Mouse (Mus musculus) liver, embryonic 12.5 days (tissue): ENCODE measurements around the gene Rapgef2. TPM values are rescaled to one million over a fixed set of nuclear protein-coding genes. Genes with fewer than 3 reads are reported as not detected.

ENCODE experiments used
- ATAC-seq: fragments of 200-750 bp; cut with Nextera tagmentation; 2 replicates; pipeline ENCODE4 v1.8.0; 2017; ENCODE audit warnings: moderate number of reproducible peaks, mild to moderate bottlenecking, moderate library complexity
- H3K27ac ChIP-seq: fragments of 300-500 bp; sonication (generic); 2 replicates; pipeline ENCODE4 v1.5.1; 2016; ENCODE audit warnings: mild to moderate bottlenecking
- H3K27me3 ChIP-seq: fragments of 300-500 bp; sonication (generic); replicated peaks from 2 replicates; pipeline ENCODE4 v1.6.1; 2016; ENCODE audit warnings: mild to moderate bottlenecking, moderate library complexity
- H3K36me3 ChIP-seq: fragments of 300-500 bp; sonication (generic); 2 replicates; pipeline ENCODE4 v1.6.1; 2016; ENCODE audit warnings: mild to moderate bottlenecking, moderate library complexity
- H3K4me1 ChIP-seq: fragments of 300-500 bp; sonication (generic); 2 replicates; pipeline ENCODE4 v1.6.1; 2016
- H3K4me2 ChIP-seq: fragments of 300-500 bp; sonication (generic); 2 replicates; pipeline ENCODE4 v1.6.1; 2016; ENCODE audit warnings: mild to moderate bottlenecking, moderate library complexity
- H3K4me3 ChIP-seq: fragments of 300-500 bp; sonication (generic); 2 replicates; pipeline ENCODE4 v1.5.1; 2016; ENCODE audit warnings: mild to moderate bottlenecking, moderate library complexity
- H3K9ac ChIP-seq: fragments of 300-500 bp; sonication (generic); 2 replicates; pipeline ENCODE4 v1.6.1; 2016; ENCODE audit warnings: mild to moderate bottlenecking, moderate library complexity
- H3K9me3 ChIP-seq: fragments of 300-500 bp; sonication (generic); replicated peaks from 2 replicates; pipeline ENCODE4 v1.6.1; 2016; ENCODE audit warnings: mild to moderate bottlenecking, moderate library complexity
- WGBS: fragments of 180-500 bp; shearing (Covaris S2); methylation state at CpG from one replicate; pipeline ENCODE4 v1.1.7; 2016; ENCODE audit not compliant: insufficient replicate concordance; 5-methylcytosine and 5-hydroxymethylcytosine counted together
- polyA plus RNA-seq: library from polyadenylated mRNA; unstranded; fragments of >200 nt; fragmentation: Nextera tagmentation; extraction: Ambion mirVana; gene quantifications from 2 replicates; pipeline ENCODE4 v1.2.1, GENCODE M21; 2016

Gene Rapgef2
- polyA plus RNA-seq, 1 experiment from 2014 or later: 2.1 TPM

- 78% methylated on average over 9 of the region's 9 CpGs for WGBS
- H3K4me2 ChIP-seq: no peak overlapping the region
- no peaks in the 10 kb centered on the region for H3K9me3 ChIP-seq
- no peak overlapping the region for H3K27ac ChIP-seq
- no peak for ATAC-seq
- no peaks in the 10 kb centered on the region for H3K36me3 ChIP-seq
- H3K4me1 ChIP-seq: peaks cover 26% of the 10 kb centered on the region
- H3K4me3 ChIP-seq: no peak overlapping the region
- H3K9ac ChIP-seq: no peak overlapping the region
- H3K27me3 ChIP-seq: peaks cover 11% of the 10 kb centered on the region
Measured at GRCm38 (mm10) chr3:79244347-79244746, 42.0 kb downstream of the Rapgef2 start.

- H3K4me1 ChIP-seq: peaks cover 34% of the 10 kb centered on the region
- H3K9me3 ChIP-seq: no peaks in the 10 kb centered on the region
- no peaks in the 10 kb centered on the region for H3K36me3 ChIP-seq
- H3K27ac ChIP-seq: no peak overlapping the region
- WGBS: 63% methylated on average over 12 of the region's 12 CpGs
- peaks cover 11% of the 10 kb centered on the region for H3K27me3 ChIP-seq
- no peak for ATAC-seq
- H3K4me2 ChIP-seq: no peak overlapping the region
- H3K4me3 ChIP-seq: no peak overlapping the region
- H3K9ac ChIP-seq: no peak overlapping the region
Measured at GRCm38 (mm10) chr3:79242922-79243705, 43.2 kb downstream of the Rapgef2 start.

DNA sequence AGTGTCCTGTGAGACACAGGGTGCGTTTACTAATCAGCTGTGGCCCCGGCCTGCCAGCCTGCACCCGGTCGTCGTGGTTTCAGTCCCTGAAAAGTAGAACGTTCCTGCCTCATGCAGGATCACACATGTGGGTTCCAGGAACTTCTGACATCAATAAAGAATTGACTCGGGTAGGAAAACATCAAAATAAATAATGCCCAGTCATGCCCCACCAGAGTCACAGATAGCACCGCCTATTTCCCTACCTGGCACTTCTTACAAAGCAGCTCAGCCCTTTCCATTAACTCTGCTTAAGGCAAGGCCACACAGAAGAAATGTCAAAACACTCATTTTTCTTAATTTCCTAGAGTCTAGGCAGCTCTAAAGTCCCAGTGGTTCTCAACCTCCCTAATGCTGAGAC, 44.0 kb downstream of the Rapgef2 start:
- Histone ChIP-seq H3K4me1 (peaks cover 34% of the 10 kb centered on the region), H3K27ac (no peak overlapping the region), H3K9ac (no peak overlapping the region), H3K27me3 (peaks cover 6% of the 10 kb centered on the region), H3K36me3 (no peaks in the 10 kb centered on the region), H3K9me3 (no peaks in the 10 kb centered on the region), H3K4me3 (no peak overlapping the region), H3K4me2 (no peak overlapping the region)
- no peak for ATAC-seq
- 34% methylated on average over 8 of the region's 8 CpGs for WGBS

GRCm38 (mm10) chr3:79239066-79239462, 47.3 kb downstream of the Rapgef2 start:
- H3K36me3 ChIP-seq: no peaks in the 10 kb centered on the region
- WGBS: 55% methylated on average over 6 of the region's 6 CpGs
- peak overlapping the region; percentile 22; the same call in 1 of the 2 replicates for H3K4me2 ChIP-seq
- H3K9me3 ChIP-seq: no peaks in the 10 kb centered on the region
- H3K9ac ChIP-seq: no peak overlapping the region
- no peak for ATAC-seq
- H3K4me3 ChIP-seq: no peak overlapping the region
- H3K27ac ChIP-seq: no peak overlapping the region
- H3K4me1 ChIP-seq: peaks cover 28% of the 10 kb centered on the region
- H3K27me3 ChIP-seq: no peaks in the 10 kb centered on the region; the same call in 1 of the 2 replicates

- WGBS: 42% methylated on average over 4 of the region's 4 CpGs
- Histone ChIP-seq H3K36me3 (no peaks in the 10 kb centered on the region), H3K4me1 (peaks cover 33% of the 10 kb centered on the region), H3K4me3 (no peak overlapping the region), H3K27me3 (no peaks in the 10 kb centered on the region; the same call in 1 of the 2 replicates), H3K9ac (no peak overlapping the region), H3K27ac (no peak overlapping the region), H3K4me2 (0 out of 2 replicates have a peak overlapping the region, but pooled peaks have one; percentile 22), H3K9me3 (no peaks in the 10 kb centered on the region)
- ATAC-seq: no peak
Measured at GRCm38 (mm10) chr3:79238456-79239065, 47.8 kb downstream of the Rapgef2 start.

GRCm38 (mm10) chr3:79237619-79238342, 48.5 kb downstream of the Rapgef2 start:
- 52% methylated on average over 9 of the region's 9 CpGs for WGBS

DNA sequence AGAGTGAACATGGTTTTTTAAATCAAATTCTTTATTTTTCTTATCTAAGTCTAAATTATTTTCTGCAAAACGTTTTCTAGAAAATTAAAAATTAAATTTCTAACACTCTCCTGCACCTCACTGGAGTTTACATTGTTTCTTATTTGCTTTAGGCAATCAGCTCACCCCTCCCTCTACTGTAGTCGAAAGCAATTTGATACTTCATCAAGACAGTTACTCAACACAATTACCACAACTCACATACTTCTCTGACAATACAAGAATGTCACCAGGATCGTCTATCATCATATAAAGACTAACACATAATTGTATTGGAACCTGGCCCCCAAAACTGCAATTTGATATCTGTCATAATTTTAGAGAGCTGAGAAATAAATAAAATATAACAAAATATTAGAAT, 51.8 kb downstream of the Rapgef2 start:
- H3K4me2 ChIP-seq: no peak overlapping the region
- H3K27me3 ChIP-seq: no peaks in the 10 kb centered on the region
- ATAC-seq: no peak
- no peak overlapping the region for H3K4me3 ChIP-seq
- no peaks in the 10 kb centered on the region for H3K9me3 ChIP-seq
- no peak overlapping the region for H3K27ac ChIP-seq
- H3K4me1 ChIP-seq: peaks cover 33% of the 10 kb centered on the region
- 45% methylated on average over 3 of the region's 3 CpGs for WGBS
- no peak overlapping the region for H3K9ac ChIP-seq
- H3K36me3 ChIP-seq: no peaks in the 10 kb centered on the region

More at GRCm38 (mm10) chr3:79237619-79238342, 48.5 kb downstream of the Rapgef2 start:
- Histone ChIP-seq H3K4me1 (peaks cover 35% of the 10 kb centered on the region), H3K9me3 (no peaks in the 10 kb centered on the region), H3K27ac (no peak overlapping the region), H3K4me3 (no peak overlapping the region), H3K27me3 (no peaks in the 10 kb centered on the region; the same call in 1 of the 2 replicates), H3K36me3 (no peaks in the 10 kb centered on the region), H3K9ac (no peak overlapping the region), H3K4me2 (no peak overlapping the region)
- ATAC-seq: peak; percentile 58; the same call in 1 of the 2 replicates

- Histone ChIP-seq H3K4me1 (peaks cover 28% of the 10 kb centered on the region), H3K27me3 (no peaks in the 10 kb centered on the region), H3K4me2 (0 out of 2 replicates have a peak overlapping the region, but pooled peaks have one; percentile 20), H3K9ac (no peak overlapping the region), H3K4me3 (no peak overlapping the region), H3K36me3 (no peaks in the 10 kb centered on the region), H3K27ac (0 out of 2 replicates have a peak overlapping the region, but pooled peaks have one; percentile 39), H3K9me3 (no peaks in the 10 kb centered on the region)
- no peak for ATAC-seq
- WGBS: 44% methylated on average over 13 of the region's 13 CpGs
Measured at GRCm38 (mm10) chr3:79233478-79234415, 52.6 kb downstream of the Rapgef2 start.

DNA sequence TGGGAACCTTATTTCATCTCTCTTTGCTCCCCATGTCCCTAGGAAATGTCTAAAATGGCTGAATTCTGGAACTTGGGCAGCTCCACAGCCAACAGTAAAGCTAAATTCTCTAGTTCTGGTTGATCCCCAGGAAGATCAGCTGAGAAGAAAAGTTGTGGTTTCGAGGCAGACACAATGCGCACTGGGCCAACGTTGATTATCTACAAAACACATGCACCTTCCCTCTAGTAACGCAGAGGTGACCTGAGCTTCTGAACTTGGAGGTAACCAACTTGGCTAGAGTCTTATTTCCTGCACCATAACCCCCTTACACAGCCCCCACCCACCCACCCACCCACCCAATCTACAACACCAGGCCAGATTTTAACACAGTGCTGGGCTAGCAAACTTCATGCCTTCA, 55.6 kb downstream of the Rapgef2 start:
- Histone ChIP-seq H3K27ac (no peak overlapping the region), H3K9ac (no peak overlapping the region), H3K4me2 (no peak overlapping the region), H3K36me3 (no peaks in the 10 kb centered on the region), H3K27me3 (no peaks in the 10 kb centered on the region; the same call in 1 of the 2 replicates), H3K4me3 (no peak overlapping the region), H3K9me3 (no peaks in the 10 kb centered on the region), H3K4me1 (peaks cover 20% of the 10 kb centered on the region)
- ATAC-seq: no peak
- WGBS: 17% methylated on average over 4 of the region's 4 CpGs

GRCm38 (mm10) chr3:79229546-79229945, 56.8 kb downstream of the Rapgef2 start:
- H3K36me3 ChIP-seq: no peaks in the 10 kb centered on the region
- no peak overlapping the region for H3K4me3 ChIP-seq
- 51% methylated on average over 6 of the region's 6 CpGs for WGBS
- H3K27me3 ChIP-seq: no peaks in the 10 kb centered on the region; the same call in 1 of the 2 replicates
- H3K9ac ChIP-seq: no peak overlapping the region
- H3K27ac ChIP-seq: no peak overlapping the region
- H3K4me1 ChIP-seq: peaks cover 20% of the 10 kb centered on the region
- ATAC-seq: no peak
- no peaks in the 10 kb centered on the region for H3K9me3 ChIP-seq
- H3K4me2 ChIP-seq: no peak overlapping the region

GRCm38 (mm10) chr3:79228304-79228703, 58.0 kb downstream of the Rapgef2 start:
- Histone ChIP-seq H3K27me3 (no peaks in the 10 kb centered on the region; the same call in 1 of the 2 replicates), H3K4me2 (no peak overlapping the region), H3K9ac (no peak overlapping the region), H3K9me3 (no peaks in the 10 kb centered on the region), H3K36me3 (no peaks in the 10 kb centered on the region), H3K4me1 (peaks cover 14% of the 10 kb centered on the region), H3K27ac (no peak overlapping the region), H3K4me3 (no peak overlapping the region)
- no peak for ATAC-seq
